Comparison of ENCODE assay signal across 25 mouse cellular contexts in genomic region chr14:105087001-105087400, GRCm38 (mm10).
DNase-seq lines count a peak whose midpoint lies in the region; TF ChIP-seq lines count a peak whose summit lies in the region.
"Had no signal": no experiment of that assay in that cellular context is flagged by ENCODE, and none has a peak within 500 bp of the region (broad histone marks: within the 10 kb centered on the region; RNA-seq: fewer than 3 reads in every experiment).

No protein-coding gene starts in this region.

- TF ChIP-seq CTCF in left cerebral cortex, adult 2 months (IDR thresholded peaks at IDR 0.05): no peak

- intact Hi-C loops in left cerebral cortex, postnatal 10 days (cut with DNase I): no loop called here
- intact Hi-C loops in left cerebral cortex, adult 2 months (cut with DNase I): no loop called here

- DNase-seq in left cerebral cortex, adult 18-20 months (ENCODE audit: low spot score in 2 of 2): peak; percentile 28 to 69
- no peak for DNase-seq in left cerebral cortex, postnatal 10 days (ENCODE audit: extremely low spot score in 1 of 2, low spot score in 2 of 2)
- peak; percentile 37 to 43 for DNase-seq in left cerebral cortex, adult 2 months (ENCODE audit: extremely low spot score in 1 of 2, low spot score in 2 of 2)
- peak; percentile 65 to 67 for DNase-seq in right cerebral cortex, adult 2 months (ENCODE audit: low spot score in 2 of 2)
- peak; percentile 69 for DNase-seq in telencephalon, adult 2 months (ENCODE audit: low read depth, low spot score)
- no peak for DNase-seq in adrenal gland, postnatal 36 days
- no peak for DNase-seq in thymus, postnatal 36 days
- DNase-seq: adrenal gland, postnatal 25 days; cerebellum, adult 2 months; cerebellum, postnatal 25 days; forebrain, postnatal 0 days; gastrocnemius, adult 2 months; kidney, adult 8-10 months; kidney, postnatal 4 days; thymus, postnatal 25 days had no signal

- H3K27ac ChIP-seq in left cerebral cortex, adult 2 months: peak overlapping the region; percentile 61
- H3K27ac ChIP-seq: embryonic facial prominence, embryonic 10.5 days; embryonic facial prominence, embryonic 15.5 days; forebrain, embryonic 12.5 days; gastrocnemius, adult 2 months; heart, embryonic 15.5 days; intestine, embryonic 15.5 days; kidney, postnatal 0 days; limb, embryonic 12.5 days; lung, embryonic 15.5 days; neural tube, embryonic 12.5 days had no signal

- no peak overlapping the region for H3K4me3 ChIP-seq in left cerebral cortex, adult 2 months
- H3K4me3 ChIP-seq: embryonic facial prominence, embryonic 10.5 days; embryonic facial prominence, embryonic 15.5 days; forebrain, embryonic 12.5 days; gastrocnemius, adult 2 months; heart, embryonic 15.5 days; intestine, embryonic 15.5 days; limb, embryonic 12.5 days; lung, embryonic 15.5 days; myocyte; neural tube, embryonic 12.5 days had no signal

Comparison
In these comparisons a context has a peak if more than half of its experiments do, and no peak if none do; other contexts are left out.
1. DNase-seq: peak in left cerebral cortex, adult 18-20 months (2 of 2), left cerebral cortex, adult 2 months (2 of 2), right cerebral cortex, adult 2 months (2 of 2) and telencephalon, adult 2 months (single experiment); none in left cerebral cortex, postnatal 10 days (0 of 2), adrenal gland, postnatal 36 days (0 of 2) and thymus, postnatal 36 days (0 of 2).